Mouse (Mus musculus) c-Kit-positive CD71-negative TER-119-negative erythroid progenitor cells, embryonic 14.5 days (primary cell): ENCODE results near the gene Dnase1.
A peak's percentile ranks its signal among the peaks of the same experiment; 100 is the strongest.
"Not testable (repeated sequence)": the region's sequence is repeated elsewhere in the genome, so short reads cannot be mapped to it uniquely, and the experiment has no call there.

ENCODE experiments used
- DNase-seq: peaks from one replicate; pipeline ENCODE4 v3.0.0-alpha.2; 2013; ENCODE audit warnings: low read depth

The Dnase1 gene

GRCm38 (mm10) chr16:4036807-4037206, at the start of gene Dnase1:
Dnase1 (plus strand) TSS chr16:4036942.
- no peak for DNase-seq

GRCm38 (mm10) chr16:3988410-3988809, 48.3 kb upstream of the Dnase1 start:
- no peak for DNase-seq

- DNase-seq: peak; percentile 96
Measured at GRCm38 (mm10) chr16:4003489-4004398, 33.0 kb upstream of the Dnase1 start, which contains the start of gene Slx4. Slx4 (minus strand) TSS chr16:4003770.

GRCm38 (mm10) chr16:4012882-4013570, 23.7 kb upstream of the Dnase1 start:
- DNase-seq: no peak

GRCm38 (mm10) chr16:4014040-4014668, 22.6 kb upstream of the Dnase1 start:
- no peak for DNase-seq

GRCm38 (mm10) chr16:4016786-4017185, 20.0 kb upstream of the Dnase1 start:
- not testable (repeated sequence) for DNase-seq

GRCm38 (mm10) chr16:4017466-4017865, 19.3 kb upstream of the Dnase1 start:
- not testable (repeated sequence) for DNase-seq

- DNase-seq: no peak
Measured at GRCm38 (mm10) chr16:4021241-4021640, 15.5 kb upstream of the Dnase1 start.

- DNase-seq: no peak
Measured at GRCm38 (mm10) chr16:4022719-4023118, 14.0 kb upstream of the Dnase1 start.

- no peak for DNase-seq
Measured at GRCm38 (mm10) chr16:4026672-4027071, 10.1 kb upstream of the Dnase1 start.

- DNase-seq: no peak
Measured at GRCm38 (mm10) chr16:4027211-4027610, 9.5 kb upstream of the Dnase1 start.

- no peak for DNase-seq
Measured at GRCm38 (mm10) chr16:4029371-4029841, 7.3 kb upstream of the Dnase1 start.

- no peak for DNase-seq
Measured at GRCm38 (mm10) chr16:4030501-4030900, 6.2 kb upstream of the Dnase1 start.

GRCm38 (mm10) chr16:4031441-4032274, 5.1 kb upstream of the Dnase1 start:
- no peak for DNase-seq

GRCm38 (mm10) chr16:4032341-4032748, 4.4 kb upstream of the Dnase1 start:
- DNase-seq: peak; percentile 19

- DNase-seq: no peak
Measured at GRCm38 (mm10) chr16:4033971-4034370, 2.8 kb upstream of the Dnase1 start.

GRCm38 (mm10) chr16:4034476-4034875, 2.3 kb upstream of the Dnase1 start:
- DNase-seq: no peak

GRCm38 (mm10) chr16:4035575-4035974, 1.2 kb upstream of the Dnase1 start:
- no peak for DNase-seq

GRCm38 (mm10) chr16:4037690-4038089, 948 bp downstream of the Dnase1 start:
- no peak for DNase-seq

GRCm38 (mm10) chr16:4040206-4040605, 3.5 kb downstream of the Dnase1 start:
- no peak for DNase-seq

GRCm38 (mm10) chr16:4041646-4042045, 4.9 kb downstream of the Dnase1 start:
- no peak for DNase-seq

- no peak for DNase-seq
Measured at GRCm38 (mm10) chr16:4044093-4044492, 7.4 kb downstream of the Dnase1 start.
